Mouse (Mus musculus) ES-Bruce4 (cell line): ENCODE results near the gene Apoe. TPM values are rescaled to one million over a fixed set of nuclear protein-coding genes. Genes with fewer than 3 reads are reported as not detected.

Experiments
- H3K27ac ChIP-seq: 2 replicates; pipeline ENCODE4 v1.5.1; 2012; ENCODE audit warnings: low read length, inconsistent platforms; ENCODE audit not compliant: insufficient read depth
- H3K27me3 ChIP-seq: 2 replicates; pipeline ENCODE4 v1.6.1; 2012; ENCODE audit warnings: mild to moderate bottlenecking, low read length, inconsistent platforms; ENCODE audit not compliant: control insufficient read depth, poor library complexity, insufficient read depth, severe bottlenecking
- H3K36me3 ChIP-seq: 2 replicates; pipeline ENCODE4 v1.6.1; 2012; ENCODE audit warnings: inconsistent platforms, mild to moderate bottlenecking, low read length, moderate library complexity; ENCODE audit not compliant: control insufficient read depth, poor library complexity, insufficient read depth, severe bottlenecking
- H3K4me1 ChIP-seq: one replicate; pipeline ENCODE4 v1.8.1; 2011; ENCODE audit warnings: low read length; ENCODE audit not compliant: control insufficient read depth, insufficient read depth
- H3K4me3 ChIP-seq: 2 replicates; pipeline ENCODE4 v1.5.1; 2011; ENCODE audit warnings: low read depth, mild to moderate bottlenecking, low read length
- H3K9ac ChIP-seq: 2 replicates; pipeline ENCODE4 v1.6.1; 2012; ENCODE audit warnings: low read depth, mild to moderate bottlenecking, inconsistent platforms; ENCODE audit not compliant: poor library complexity, severe bottlenecking
- H3K9me3 ChIP-seq: replicated peaks from 2 replicates; pipeline ENCODE4 v1.6.1; 2012; ENCODE audit warnings: mild to moderate bottlenecking, low read length, inconsistent platforms; ENCODE audit not compliant: control insufficient read depth, poor library complexity, insufficient read depth, severe bottlenecking
- CTCF ChIP-seq: IDR thresholded peaks from one replicate; pipeline ENCODE4 v1.8.1; 2011; ENCODE audit warnings: low read depth, low read length
- EP300 ChIP-seq: IDR thresholded peaks from 2 replicates; pipeline ENCODE4 v1.6.1; 2011; ENCODE audit warnings: low read depth, low read length; ENCODE audit not compliant: insufficient read depth
- POLR2A ChIP-seq: IDR thresholded peaks from one replicate; pipeline ENCODE4 v1.8.1; 2011; ENCODE audit warnings: low read length; ENCODE audit not compliant: insufficient read depth
- polyA plus RNA-seq: library from polyadenylated mRNA; stranded (reverse); fragments of >200 nt; gene quantifications from 2 replicates; pipeline ENCODE4 v1.2.4, GENCODE M21; 2011; ENCODE audit warnings: low read depth; ENCODE audit not compliant: missing spikeins, insufficient read depth, insufficient read length

Gene Apoe
- polyA plus RNA-seq, 1 experiment, result 1,048 TPM

DNA sequence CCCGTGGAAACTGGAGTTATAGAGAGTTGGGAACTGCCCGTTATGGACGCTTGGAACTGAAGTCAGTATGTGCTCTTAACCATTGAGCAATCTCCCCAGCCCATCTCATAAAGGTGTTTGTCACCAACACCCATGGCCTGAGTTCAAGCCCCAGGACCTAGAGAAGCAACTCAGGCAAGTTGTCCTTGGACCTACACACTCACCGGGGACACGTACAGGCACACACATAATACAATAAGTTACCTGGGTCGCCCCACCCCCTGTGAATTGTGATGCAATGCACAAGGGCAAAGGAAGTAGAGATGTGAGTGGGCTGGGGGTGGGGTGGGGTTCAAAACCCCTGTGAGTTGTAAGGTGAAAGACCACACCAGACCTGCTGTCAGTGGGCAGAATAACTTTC is 12.5 kb downstream of the Apoe start:
- peak overlapping the region; percentile 15; the same call in 1 of the 2 replicates for H3K9ac ChIP-seq
- no peaks in the 10 kb centered on the region for H3K9me3 ChIP-seq
- no peak overlapping the region for H3K4me3 ChIP-seq
- H3K36me3 ChIP-seq, result no peaks in the 10 kb centered on the region
- peak overlapping the region; percentile 99 for H3K27ac ChIP-seq
- TF ChIP-seq POLR2A, result peak; percentile 17
- peak; percentile 95 for TF ChIP-seq EP300
- no peak for TF ChIP-seq CTCF
- no peaks in the 10 kb centered on the region for H3K27me3 ChIP-seq
- peaks cover 10% of the 10 kb centered on the region for H3K4me1 ChIP-seq

DNA sequence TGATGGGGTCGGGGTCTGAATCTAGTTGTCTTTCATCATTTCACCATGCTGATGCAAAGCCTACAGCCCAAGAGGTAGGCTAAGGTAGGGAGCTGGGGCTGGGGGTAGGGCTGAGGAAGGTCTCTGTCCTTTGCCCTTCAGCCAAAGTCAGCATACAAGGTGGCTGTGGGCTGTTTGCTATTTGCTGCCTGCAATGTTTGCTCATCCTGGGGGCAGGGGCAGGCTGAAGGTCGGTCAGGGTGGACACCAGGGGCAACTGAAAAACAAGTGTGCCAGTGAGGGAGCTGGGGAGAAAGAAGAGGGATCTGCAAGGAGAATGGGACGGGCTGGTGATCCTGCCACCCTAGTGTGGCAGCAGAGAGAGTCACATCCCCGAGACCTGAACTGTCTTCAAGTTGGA is 13.6 kb downstream of the Apoe start:
- H3K27me3 ChIP-seq, result no peaks in the 10 kb centered on the region
- no peak overlapping the region for H3K4me3 ChIP-seq
- 0 out of 2 replicates have a peak overlapping the region, but pooled peaks have one; percentile 8 for H3K9ac ChIP-seq
- H3K4me1 ChIP-seq, result peaks cover 10% of the 10 kb centered on the region
- peak overlapping the region; percentile 99 for H3K27ac ChIP-seq
- H3K36me3 ChIP-seq, result no peaks in the 10 kb centered on the region
- TF ChIP-seq EP300 (peak; percentile 80), CTCF (no peak), POLR2A (no peak)
- H3K9me3 ChIP-seq, result no peaks in the 10 kb centered on the region

DNA sequence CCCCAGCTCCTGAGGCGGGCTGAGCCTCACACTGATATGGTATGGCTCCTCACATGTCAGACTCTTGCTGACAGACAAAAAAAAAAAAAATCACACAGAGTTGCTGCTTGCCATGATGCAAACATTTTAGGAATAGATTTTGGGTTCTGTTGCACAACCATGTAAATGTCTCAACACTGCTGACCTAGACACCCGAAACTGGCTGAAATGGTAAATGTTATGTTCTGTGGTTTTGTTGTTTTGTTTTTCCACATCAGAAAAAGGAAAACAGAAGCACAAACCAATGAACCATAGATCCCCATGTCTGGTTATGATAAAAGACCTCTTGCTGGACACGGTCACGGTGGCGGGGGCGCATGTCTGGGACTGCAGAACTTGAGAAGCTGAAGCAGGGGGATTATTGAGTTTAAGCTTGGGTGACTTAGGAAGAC is 15.2 kb downstream of the Apoe start:
- Histone ChIP-seq H3K27ac (peak overlapping the region; percentile 21), H3K9ac (no peak overlapping the region), H3K9me3 (no peaks in the 10 kb centered on the region), H3K27me3 (no peaks in the 10 kb centered on the region), H3K4me1 (peaks cover 9% of the 10 kb centered on the region), H3K4me3 (no peak overlapping the region), H3K36me3 (no peaks in the 10 kb centered on the region)
- no peak for TF ChIP-seq POLR2A
- TF ChIP-seq CTCF, result no peak
- TF ChIP-seq EP300, result no peak

DNA sequence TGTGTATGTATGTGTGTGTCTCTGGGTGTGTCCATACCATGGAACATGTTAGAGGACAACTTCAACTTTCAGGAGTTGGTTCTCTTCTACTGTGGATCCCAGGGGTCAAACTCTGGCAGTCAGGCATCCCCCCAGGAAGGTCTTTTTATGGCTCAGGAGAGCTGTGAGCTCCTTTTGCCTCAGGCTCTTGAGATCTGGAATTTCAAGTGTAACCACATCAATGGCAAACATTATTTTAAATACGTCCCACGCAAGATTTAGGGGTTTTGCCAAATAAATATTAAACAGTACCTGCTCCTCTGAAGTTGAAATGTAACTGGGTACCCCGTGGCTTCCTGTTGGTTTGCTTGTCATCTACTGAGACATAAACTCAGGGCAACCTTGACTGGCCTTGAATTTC is 16.0 kb downstream of the Apoe start:
- Histone ChIP-seq H3K9ac (no peak overlapping the region), H3K27ac (peak overlapping the region; percentile 37; the same call in 1 of the 2 replicates)

DNA sequence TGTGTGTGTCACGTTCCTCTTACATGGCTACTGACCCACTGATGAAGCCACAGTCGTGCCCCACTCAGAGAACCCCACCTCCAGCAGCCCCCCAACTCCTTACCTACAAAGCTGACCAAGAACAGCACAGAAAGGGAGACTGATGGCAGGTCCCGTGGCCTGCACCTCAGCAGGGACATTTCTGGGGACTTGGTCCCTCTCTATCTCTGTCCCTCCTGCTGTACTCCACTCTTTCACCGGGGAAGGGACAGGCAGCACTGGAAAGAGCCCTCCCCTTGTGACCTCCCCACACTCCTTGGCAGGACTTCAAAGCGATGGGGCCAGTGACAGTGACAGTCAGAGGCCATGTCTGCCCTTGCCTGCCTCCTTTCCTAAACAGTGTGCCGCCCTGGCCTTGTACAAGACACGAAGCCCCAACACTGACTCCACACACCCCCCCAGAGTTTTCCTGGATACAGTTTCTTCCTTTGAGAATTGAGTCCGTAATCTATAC is 17.7 kb downstream of the Apoe start, which contains the start of the genes Gm44805 and Apoc4:
Gene Gm44805, minus strand, starts transcription at position 222 of the 493 bp plus-strand sequence.
Gene Apoc4, minus strand, starts transcription at position 278 of the 493 bp plus-strand sequence.
- Histone ChIP-seq H3K27ac (peak within 1 kb of the TSS; percentile 59), H3K9me3 (no peaks in the 10 kb centered on the region), H3K36me3 (no peaks in the 10 kb centered on the region), H3K9ac (no peak within 1 kb of the TSS), H3K27me3 (no peaks in the 10 kb centered on the region), H3K4me3 (no peak within 1 kb of the TSS), H3K4me1 (peaks cover 9% of the 10 kb centered on the region)
- TF ChIP-seq EP300 (no peak), CTCF (no peak), POLR2A (no peak)

More for the DNA sequence above, 16.0 kb downstream of the Apoe start:
- H3K36me3 ChIP-seq, result no peaks in the 10 kb centered on the region
- peaks cover 9% of the 10 kb centered on the region for H3K4me1 ChIP-seq
- no peaks in the 10 kb centered on the region for H3K27me3 ChIP-seq
- TF ChIP-seq EP300, result no peak
- no peak for TF ChIP-seq CTCF
- no peak for TF ChIP-seq POLR2A
- no peak overlapping the region for H3K4me3 ChIP-seq
- H3K9me3 ChIP-seq, result no peaks in the 10 kb centered on the region

DNA sequence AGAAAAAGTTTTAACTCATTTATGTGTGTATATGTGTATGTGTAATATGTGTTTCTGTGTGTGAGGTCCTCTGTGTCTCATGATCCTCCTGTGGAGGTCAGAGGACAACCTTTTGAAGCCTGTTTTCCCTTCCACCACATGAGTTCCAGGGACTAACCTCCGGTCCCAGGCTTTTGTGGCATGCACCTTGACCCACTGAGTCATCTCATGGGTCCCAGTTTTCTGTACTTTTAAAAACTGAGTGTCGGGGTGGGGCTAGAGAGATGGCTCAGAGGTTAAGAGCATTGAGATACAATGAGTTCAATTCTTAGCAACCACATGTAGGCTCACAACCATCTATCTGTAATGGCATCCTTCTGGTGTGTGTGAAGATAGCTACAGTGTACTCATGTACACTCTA is 18.3 kb downstream of the Apoe start:
- no peaks in the 10 kb centered on the region for H3K27me3 ChIP-seq
- TF ChIP-seq CTCF, result no peak
- no peak for TF ChIP-seq POLR2A
- no peak for TF ChIP-seq EP300
- H3K4me3 ChIP-seq, result no peak overlapping the region
- H3K36me3 ChIP-seq, result no peaks in the 10 kb centered on the region
- no peaks in the 10 kb centered on the region for H3K9me3 ChIP-seq
- H3K27ac ChIP-seq, result no peak overlapping the region
- no peak overlapping the region for H3K9ac ChIP-seq
- peaks cover 9% of the 10 kb centered on the region for H3K4me1 ChIP-seq
